Mouse (Mus musculus) kidney, embryonic 16.5 days (tissue): ENCODE measurements around the gene Myt1l. TPM values are rescaled to one million over a fixed set of nuclear protein-coding genes. Genes with fewer than 3 reads are reported as not detected.

ENCODE experiments used
- ATAC-seq: fragments of 200-750 bp; cut with Nextera tagmentation; 2 replicates; pipeline ENCODE4 v1.8.0; 2017; ENCODE audit warnings: moderate TSS enrichment; ENCODE audit not compliant: low FRiP score, low TSS enrichment
- H3K27ac ChIP-seq: fragments of 300-500 bp; sonication (generic); 2 replicates; pipeline ENCODE4 v1.5.1; 2014; ENCODE audit warnings: low read length
- H3K27me3 ChIP-seq: fragments of 300-500 bp; sonication (generic); 2 replicates; pipeline ENCODE4 v1.6.1; 2014; ENCODE audit warnings: low read length, control low read depth, mixed read lengths; ENCODE audit not compliant: insufficient read depth
- H3K36me3 ChIP-seq: fragments of 300-500 bp; sonication (generic); 2 replicates; pipeline ENCODE4 v1.6.1; 2014; ENCODE audit warnings: low read length, control low read depth, mixed read lengths; ENCODE audit not compliant: insufficient read depth
- H3K4me1 ChIP-seq: fragments of 300-500 bp; sonication (generic); 2 replicates; pipeline ENCODE4 v1.6.1; 2014; ENCODE audit warnings: low read length, control low read depth, mixed read lengths; ENCODE audit not compliant: insufficient read depth
- H3K4me2 ChIP-seq: fragments of 300-500 bp; sonication (generic); replicated peaks from 2 replicates; pipeline ENCODE4 v1.6.1; 2014; ENCODE audit warnings: low read depth, low read length
- H3K4me3 ChIP-seq: fragments of 300-500 bp; sonication (generic); 2 replicates; pipeline ENCODE4 v1.5.1; 2014; ENCODE audit warnings: mild to moderate bottlenecking, low read length
- H3K9ac ChIP-seq: fragments of 300-500 bp; sonication (generic); replicated peaks from 2 replicates; pipeline ENCODE4 v1.6.1; 2014; ENCODE audit warnings: low read length
- H3K9me3 ChIP-seq: fragments of 300-500 bp; sonication (generic); 2 replicates; pipeline ENCODE4 v1.6.1; 2016; ENCODE audit warnings: low read length, control low read depth
- WGBS: fragments of 180-500 bp; shearing (Covaris S2); extraction: QIAGEN DNeasy Blood & Tissue Kit; methylation state at CpG from one replicate; pipeline ENCODE4 v1.1.7; 2014; 5-methylcytosine and 5-hydroxymethylcytosine counted together
- polyA plus RNA-seq: library from polyadenylated mRNA; unstranded; fragments of >200 nt; fragmentation: Nextera tagmentation; extraction: Ambion mirVana; gene quantifications from 2 replicates; pipeline ENCODE4 v1.2.1, GENCODE M21; 2015

Myt1l gene
- polyA plus RNA-seq, 1 experiment from 2014 or later: 0.41 TPM

DNA sequence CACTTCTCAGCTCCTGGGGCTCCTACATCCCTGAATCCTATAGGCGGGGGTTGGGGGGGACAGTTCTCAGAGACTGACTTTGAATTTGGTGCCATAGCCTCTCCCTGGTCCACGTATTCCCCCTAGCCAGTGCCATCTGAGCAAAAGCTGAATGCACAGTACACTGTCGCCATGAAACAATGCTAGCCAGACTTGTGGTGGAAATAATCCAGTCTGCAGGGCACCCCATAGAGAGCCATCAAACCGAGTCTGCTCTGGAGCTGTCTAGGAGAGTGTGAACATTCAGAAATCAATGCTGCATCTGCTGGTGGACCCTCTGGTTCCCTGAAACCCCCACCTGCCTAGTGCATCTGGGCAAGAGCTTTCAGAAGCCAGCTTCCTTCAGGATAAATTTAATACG, 9.7 kb downstream of the Myt1l start:
- Histone ChIP-seq H3K4me3 (no peak overlapping the region), H3K9ac (no peak overlapping the region), H3K27me3 (peaks cover 56% of the 10 kb centered on the region), H3K27ac (no peak overlapping the region), H3K4me2 (no peak overlapping the region), H3K9me3 (no peaks in the 10 kb centered on the region), H3K36me3 (no peaks in the 10 kb centered on the region), H3K4me1 (no peaks in the 10 kb centered on the region)
- ATAC-seq: no peak
- WGBS: 68% methylated on average over 5 of the region's 5 CpGs

- H3K9me3 ChIP-seq: no peaks in the 10 kb centered on the region
- H3K4me3 ChIP-seq: no peak overlapping the region
- H3K27ac ChIP-seq: no peak overlapping the region
- no peak overlapping the region for H3K4me2 ChIP-seq
- 73% methylated on average over 11 of the region's 11 CpGs for WGBS
- no peaks in the 10 kb centered on the region for H3K36me3 ChIP-seq
- H3K9ac ChIP-seq: no peak overlapping the region
- no peaks in the 10 kb centered on the region for H3K4me1 ChIP-seq
- ATAC-seq: no peak
- peaks cover 51% of the 10 kb centered on the region for H3K27me3 ChIP-seq
Observed at GRCm38 (mm10) chr12:29538456-29538855, 10.3 kb downstream of the Myt1l start.

GRCm38 (mm10) chr12:29539106-29539505, 10.9 kb downstream of the Myt1l start:
- Histone ChIP-seq H3K9me3 (no peaks in the 10 kb centered on the region), H3K27me3 (peaks cover 45% of the 10 kb centered on the region), H3K36me3 (no peaks in the 10 kb centered on the region), H3K4me3 (no peak overlapping the region), H3K4me1 (no peaks in the 10 kb centered on the region), H3K27ac (no peak overlapping the region), H3K9ac (no peak overlapping the region), H3K4me2 (no peak overlapping the region)
- WGBS: 53% methylated on average over 5 of the region's 5 CpGs
- no peak for ATAC-seq

DNA sequence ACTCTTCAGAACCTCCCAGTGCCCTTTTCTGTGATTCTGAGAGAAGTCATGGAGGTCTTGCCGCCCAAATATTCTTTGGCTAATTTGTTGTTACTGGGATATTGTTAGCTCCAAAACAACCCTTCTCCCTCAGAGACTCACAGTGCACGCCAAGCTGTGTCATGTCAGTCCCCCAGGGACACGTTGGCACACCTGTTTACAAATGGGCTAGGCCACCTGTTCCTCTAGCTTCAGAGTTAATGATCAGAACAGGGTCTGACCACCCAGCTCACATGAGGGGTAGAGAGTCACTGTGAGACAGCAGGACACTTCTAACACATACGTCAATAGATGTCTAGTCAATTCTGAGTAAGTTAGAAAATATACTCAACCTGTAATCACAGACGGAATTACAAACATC, 12.6 kb downstream of the Myt1l start:
- H3K27me3 ChIP-seq: peaks cover 29% of the 10 kb centered on the region
- no peak overlapping the region for H3K4me3 ChIP-seq
- WGBS: 85% methylated on average over 5 of the region's 5 CpGs
- H3K9me3 ChIP-seq: no peaks in the 10 kb centered on the region
- no peak overlapping the region for H3K4me2 ChIP-seq
- no peak overlapping the region for H3K9ac ChIP-seq
- no peak for ATAC-seq
- H3K36me3 ChIP-seq: no peaks in the 10 kb centered on the region
- H3K27ac ChIP-seq: no peak overlapping the region
- no peaks in the 10 kb centered on the region for H3K4me1 ChIP-seq

DNA sequence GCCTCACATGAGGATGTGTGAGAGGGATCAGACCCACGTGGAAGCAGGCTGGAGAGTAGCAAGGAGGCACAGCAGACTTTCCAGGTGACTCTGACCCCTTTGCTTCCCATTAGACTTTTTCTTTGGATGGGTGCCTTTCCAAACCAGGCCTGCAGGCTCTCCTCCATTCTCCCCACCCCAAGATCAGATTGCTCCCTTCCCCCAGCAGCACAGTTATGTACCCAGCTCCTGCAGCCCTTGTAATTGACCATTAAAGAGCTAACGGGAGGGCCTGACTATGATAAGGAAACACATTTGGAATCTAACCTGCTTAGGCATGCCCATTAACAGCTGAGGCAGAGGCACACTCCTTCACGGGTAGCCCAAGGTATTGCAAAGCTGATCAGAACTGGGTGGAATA, 17.9 kb downstream of the Myt1l start:
- no peak for ATAC-seq
- H3K27me3 ChIP-seq: no peaks in the 10 kb centered on the region
- no peak overlapping the region for H3K4me3 ChIP-seq
- no peaks in the 10 kb centered on the region for H3K36me3 ChIP-seq
- no peak overlapping the region for H3K9ac ChIP-seq
- no peak overlapping the region for H3K27ac ChIP-seq
- no peak overlapping the region for H3K4me2 ChIP-seq
- no peaks in the 10 kb centered on the region for H3K9me3 ChIP-seq
- WGBS: 32% methylated on average over 3 of the region's 3 CpGs
- H3K4me1 ChIP-seq: no peaks in the 10 kb centered on the region

- Histone ChIP-seq H3K4me3 (no peak overlapping the region), H3K9me3 (no peaks in the 10 kb centered on the region), H3K36me3 (no peaks in the 10 kb centered on the region), H3K27me3 (no peaks in the 10 kb centered on the region), H3K4me1 (no peaks in the 10 kb centered on the region), H3K4me2 (no peak overlapping the region), H3K9ac (no peak overlapping the region), H3K27ac (no peak overlapping the region)
- 77% methylated on average over 5 of the region's 5 CpGs for WGBS
- no peak for ATAC-seq
Observed at GRCm38 (mm10) chr12:29547112-29547511, 18.9 kb downstream of the Myt1l start.

DNA sequence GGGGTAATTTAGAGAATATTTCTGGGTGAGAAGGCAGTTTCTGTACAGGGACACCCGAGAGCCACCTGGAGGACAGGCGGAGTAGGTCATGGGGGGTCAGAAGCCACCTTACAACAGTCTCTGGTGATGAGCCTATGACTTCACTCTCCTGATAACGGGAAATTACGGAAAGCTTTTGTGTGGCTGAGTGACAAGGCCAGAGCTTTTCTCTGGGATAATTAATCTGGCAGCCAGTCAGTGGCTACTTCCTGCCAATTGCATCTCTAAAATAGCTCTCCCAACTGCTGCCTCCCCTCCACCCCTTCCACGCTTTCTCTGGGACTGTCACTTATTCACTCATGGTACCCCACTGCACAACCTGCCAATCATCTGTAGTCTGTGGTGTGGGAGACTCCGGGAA, 19.6 kb downstream of the Myt1l start:
- H3K36me3 ChIP-seq: no peaks in the 10 kb centered on the region
- H3K27me3 ChIP-seq: no peaks in the 10 kb centered on the region
- no peaks in the 10 kb centered on the region for H3K9me3 ChIP-seq
- no peak overlapping the region for H3K27ac ChIP-seq
- ATAC-seq: no peak
- H3K9ac ChIP-seq: no peak overlapping the region
- H3K4me1 ChIP-seq: no peaks in the 10 kb centered on the region
- WGBS: 66% methylated on average over 6 of the region's 6 CpGs
- no peak overlapping the region for H3K4me2 ChIP-seq
- no peak overlapping the region for H3K4me3 ChIP-seq

- Histone ChIP-seq H3K36me3 (no peaks in the 10 kb centered on the region), H3K9me3 (no peaks in the 10 kb centered on the region)
- 71% methylated on average over 7 of the region's 7 CpGs for WGBS
Observed at GRCm38 (mm10) chr12:29553138-29553537, 25.0 kb downstream of the Myt1l start.

GRCm38 (mm10) chr12:29555718-29556117, 27.5 kb downstream of the Myt1l start:
- Histone ChIP-seq H3K9ac (no peak overlapping the region), H3K9me3 (no peaks in the 10 kb centered on the region), H3K27me3 (no peaks in the 10 kb centered on the region), H3K4me3 (no peak overlapping the region), H3K27ac (no peak overlapping the region), H3K4me2 (no peak overlapping the region), H3K36me3 (no peaks in the 10 kb centered on the region), H3K4me1 (no peaks in the 10 kb centered on the region)
- ATAC-seq: no peak
- WGBS: 83% methylated on average over 4 of the region's 4 CpGs

More at GRCm38 (mm10) chr12:29553138-29553537, 25.0 kb downstream of the Myt1l start:
- Histone ChIP-seq H3K9ac (no peak overlapping the region), H3K27me3 (no peaks in the 10 kb centered on the region), H3K4me3 (no peak overlapping the region), H3K27ac (no peak overlapping the region), H3K4me1 (no peaks in the 10 kb centered on the region), H3K4me2 (no peak overlapping the region)
- no peak for ATAC-seq

- Histone ChIP-seq H3K27ac (no peak overlapping the region), H3K4me1 (no peaks in the 10 kb centered on the region), H3K9ac (no peak overlapping the region), H3K4me3 (no peak overlapping the region), H3K9me3 (no peaks in the 10 kb centered on the region), H3K4me2 (no peak overlapping the region), H3K36me3 (no peaks in the 10 kb centered on the region), H3K27me3 (no peaks in the 10 kb centered on the region)
- WGBS: 55% methylated on average over 3 of the region's 3 CpGs
- ATAC-seq: no peak
Observed at GRCm38 (mm10) chr12:29556408-29556807, 28.2 kb downstream of the Myt1l start.

- H3K9me3 ChIP-seq: no peaks in the 10 kb centered on the region
- H3K36me3 ChIP-seq: no peaks in the 10 kb centered on the region
- H3K4me2 ChIP-seq: no peak overlapping the region
- WGBS: 64% methylated on average over 6 of the region's 6 CpGs
- no peaks in the 10 kb centered on the region for H3K27me3 ChIP-seq
- ATAC-seq: no peak
- H3K4me3 ChIP-seq: no peak overlapping the region
- H3K4me1 ChIP-seq: no peaks in the 10 kb centered on the region
- H3K9ac ChIP-seq: no peak overlapping the region
- H3K27ac ChIP-seq: no peak overlapping the region
Observed at GRCm38 (mm10) chr12:29556901-29557300, 28.7 kb downstream of the Myt1l start.
